Mouse (Mus musculus) kidney, embryonic 15.5 days (tissue): ENCODE results near the gene Kcnf1. TPM values are rescaled to one million over a fixed set of nuclear protein-coding genes. Genes with fewer than 3 reads are reported as not detected.

Source experiments
- ATAC-seq: fragments of 200-750 bp; cut with Nextera tagmentation; replicated peaks from 2 replicates; pipeline ENCODE4 v1.8.0; 2017; ENCODE audit warnings: moderate TSS enrichment; ENCODE audit not compliant: low FRiP score
- H3K27ac ChIP-seq: fragments of 300-500 bp; sonication (generic); 2 replicates; pipeline ENCODE4 v1.5.1; 2015; ENCODE audit warnings: mild to moderate bottlenecking, inconsistent platforms
- H3K27me3 ChIP-seq: fragments of 300-500 bp; sonication (generic); 2 replicates; pipeline ENCODE4 v1.6.1; 2015; ENCODE audit warnings: inconsistent platforms
- H3K36me3 ChIP-seq: fragments of 300-500 bp; sonication (generic); 2 replicates; pipeline ENCODE4 v1.6.1; 2015; ENCODE audit warnings: inconsistent platforms
- H3K4me1 ChIP-seq: fragments of 300-500 bp; sonication (generic); 2 replicates; pipeline ENCODE4 v1.6.1; 2015; ENCODE audit warnings: inconsistent platforms
- H3K4me2 ChIP-seq: fragments of 300-500 bp; sonication (generic); 2 replicates; pipeline ENCODE4 v1.6.1; 2015; ENCODE audit warnings: moderate library complexity, mild to moderate bottlenecking, inconsistent platforms
- H3K4me3 ChIP-seq: fragments of 300-500 bp; sonication (generic); replicated peaks from 2 replicates; pipeline ENCODE4 v1.5.1; 2015; ENCODE audit warnings: mild to moderate bottlenecking, inconsistent platforms
- H3K9ac ChIP-seq: fragments of 300-500 bp; sonication (generic); 2 replicates; pipeline ENCODE4 v1.6.1; 2015; ENCODE audit warnings: mild to moderate bottlenecking, inconsistent platforms
- H3K9me3 ChIP-seq: fragments of 300-500 bp; sonication (generic); replicated peaks from 2 replicates; pipeline ENCODE4 v1.6.1; 2016; ENCODE audit warnings: inconsistent platforms
- WGBS: fragments of 180-500 bp; shearing (Covaris S2); methylation state at CpG from one replicate; pipeline ENCODE4 v1.1.7; 2015; ENCODE audit warnings: mixed read lengths; 5-methylcytosine and 5-hydroxymethylcytosine counted together
- polyA plus RNA-seq: library from polyadenylated mRNA; unstranded; fragments of >200 nt; fragmentation: Nextera tagmentation; extraction: Ambion mirVana; gene quantifications from 2 replicates; pipeline ENCODE4 v1.2.1, GENCODE M21; 2015

Gene Kcnf1
- 0.58 and 0.64 TPM in 2 replicates for polyA plus RNA-seq

- WGBS = 17% methylated on average over 4 of the region's 4 CpGs
- H3K36me3 ChIP-seq = no peaks in the 10 kb centered on the region
- H3K9ac ChIP-seq = peak within 1 kb of the TSS; percentile 47
- peaks cover 44% of the 10 kb centered on the region for H3K27me3 ChIP-seq
- peak within 1 kb of the TSS; percentile 54 for H3K4me3 ChIP-seq
- ATAC-seq = no peak; the same call in 1 of the 2 replicates
- H3K9me3 ChIP-seq = no peaks in the 10 kb centered on the region
- H3K4me2 ChIP-seq = peak within 1 kb of the TSS; percentile 98
- peaks cover 18% of the 10 kb centered on the region for H3K4me1 ChIP-seq
- no peak within 1 kb of the TSS for H3K27ac ChIP-seq
Measured at GRCm38 (mm10) chr12:17176757-17177092, at the start of gene Kcnf1. TSS of gene Kcnf1 (minus strand) at chr12:17176888.

DNA sequence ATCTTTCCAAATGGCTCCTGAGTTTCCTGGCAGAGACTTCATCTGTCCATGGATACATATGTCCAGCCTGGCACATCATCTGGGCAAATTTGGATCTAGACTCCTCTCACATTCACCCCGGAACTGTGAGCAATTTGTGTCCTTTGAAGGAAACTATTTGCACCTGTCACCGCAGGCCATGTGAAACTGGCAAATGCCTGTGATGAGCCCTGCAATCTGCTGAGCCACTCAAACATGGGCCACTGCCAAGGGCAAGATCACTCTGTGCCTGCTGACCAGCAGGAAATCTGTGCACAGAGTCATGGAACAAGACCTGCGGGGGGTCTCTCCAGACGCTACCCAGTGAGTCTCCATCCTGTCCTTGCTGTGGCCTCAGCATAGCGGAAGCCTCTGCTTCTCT is 48.3 kb upstream of the Kcnf1 start:
- Histone ChIP-seq H3K4me2 (no peak overlapping the region), H3K9ac (no peak overlapping the region), H3K4me1 (no peaks in the 10 kb centered on the region), H3K27ac (no peak overlapping the region), H3K9me3 (no peaks in the 10 kb centered on the region), H3K4me3 (no peak overlapping the region), H3K36me3 (no peaks in the 10 kb centered on the region), H3K27me3 (no peaks in the 10 kb centered on the region)
- no peak for ATAC-seq
- 81% methylated on average over 5 of the region's 5 CpGs for WGBS

DNA sequence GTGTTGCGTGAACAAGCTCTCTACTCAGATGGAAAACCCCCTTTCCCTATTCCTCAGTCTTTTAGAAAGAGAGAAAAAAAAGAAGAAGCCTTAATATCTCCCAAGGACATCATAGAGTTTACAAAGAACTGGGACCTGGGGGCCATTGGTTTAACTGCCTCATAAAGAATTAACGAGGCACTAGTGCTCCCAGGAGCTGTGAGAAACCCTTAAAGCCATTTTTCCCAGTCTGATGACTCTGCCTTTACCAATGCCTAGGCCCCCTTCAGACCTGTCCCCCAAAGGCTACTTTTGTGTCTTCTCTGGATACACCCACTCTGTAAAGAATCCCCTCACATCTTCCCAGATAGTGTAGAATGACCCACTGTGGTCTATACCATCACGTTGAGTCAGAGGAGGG is 46.4 kb upstream of the Kcnf1 start:
- 36% methylated on average over 3 of the region's 3 CpGs for WGBS
- no peak overlapping the region for H3K9ac ChIP-seq
- no peak overlapping the region for H3K4me3 ChIP-seq
- H3K9me3 ChIP-seq = no peaks in the 10 kb centered on the region
- H3K4me2 ChIP-seq = no peak overlapping the region
- no peak for ATAC-seq
- no peaks in the 10 kb centered on the region for H3K36me3 ChIP-seq
- H3K27ac ChIP-seq = no peak overlapping the region
- no peaks in the 10 kb centered on the region for H3K4me1 ChIP-seq
- H3K27me3 ChIP-seq = no peaks in the 10 kb centered on the region

GRCm38 (mm10) chr12:17221891-17222428 is 45.3 kb upstream of the Kcnf1 start:
- no peak overlapping the region for H3K27ac ChIP-seq
- no peaks in the 10 kb centered on the region for H3K9me3 ChIP-seq
- no peak overlapping the region for H3K4me3 ChIP-seq
- no peaks in the 10 kb centered on the region for H3K27me3 ChIP-seq
- ATAC-seq = no peak
- H3K4me2 ChIP-seq = no peak overlapping the region
- 43% methylated on average over 5 of the region's 5 CpGs for WGBS
- no peaks in the 10 kb centered on the region for H3K36me3 ChIP-seq
- no peak overlapping the region for H3K9ac ChIP-seq
- no peaks in the 10 kb centered on the region for H3K4me1 ChIP-seq

GRCm38 (mm10) chr12:17220631-17221030 is 43.9 kb upstream of the Kcnf1 start:
- Histone ChIP-seq H3K4me3 (no peak overlapping the region), H3K27me3 (no peaks in the 10 kb centered on the region), H3K4me1 (no peaks in the 10 kb centered on the region), H3K9me3 (no peaks in the 10 kb centered on the region), H3K27ac (no peak overlapping the region), H3K9ac (no peak overlapping the region), H3K36me3 (no peaks in the 10 kb centered on the region), H3K4me2 (no peak overlapping the region)
- 80% methylated on average over 5 of the region's 5 CpGs for WGBS
- ATAC-seq = no peak

DNA sequence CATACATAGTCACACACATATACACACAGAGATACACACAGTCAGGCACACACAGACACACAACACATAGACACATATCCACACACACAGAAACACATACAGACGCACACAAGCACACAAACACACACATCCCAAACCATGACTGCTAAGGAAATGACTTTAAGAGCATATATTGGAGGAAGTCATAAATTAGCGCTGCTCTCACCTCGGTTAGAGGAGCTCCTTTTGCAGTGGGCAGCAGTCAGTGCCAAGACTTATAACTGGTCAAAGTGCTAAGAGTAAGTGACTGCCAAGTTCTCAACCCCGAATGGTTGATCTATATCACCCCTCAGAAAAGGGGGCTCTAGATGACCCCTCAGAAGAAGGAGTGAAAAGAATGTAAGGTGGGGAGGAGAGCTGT is 42.4 kb upstream of the Kcnf1 start:
- Histone ChIP-seq H3K27me3 (no peaks in the 10 kb centered on the region), H3K9ac (no peak overlapping the region), H3K4me3 (no peak overlapping the region), H3K36me3 (no peaks in the 10 kb centered on the region), H3K27ac (no peak overlapping the region), H3K4me1 (no peaks in the 10 kb centered on the region), H3K4me2 (no peak overlapping the region), H3K9me3 (no peaks in the 10 kb centered on the region)
- ATAC-seq = no peak
- 33% methylated on average over 4 of the region's 4 CpGs for WGBS

GRCm38 (mm10) chr12:17218390-17218789 is 41.7 kb upstream of the Kcnf1 start:
- no peak overlapping the region for H3K27ac ChIP-seq
- ATAC-seq = no peak
- no peaks in the 10 kb centered on the region for H3K36me3 ChIP-seq
- H3K9ac ChIP-seq = no peak overlapping the region
- no peak overlapping the region for H3K4me2 ChIP-seq
- no peak overlapping the region for H3K4me3 ChIP-seq
- no peaks in the 10 kb centered on the region for H3K9me3 ChIP-seq
- no peaks in the 10 kb centered on the region for H3K4me1 ChIP-seq
- H3K27me3 ChIP-seq = no peaks in the 10 kb centered on the region
- 61% methylated on average over 8 of the region's 8 CpGs for WGBS

GRCm38 (mm10) chr12:17215751-17216150 is 39.1 kb upstream of the Kcnf1 start:
- H3K4me3 ChIP-seq = no peak overlapping the region
- WGBS = 88% methylated on average over 7 of the region's 7 CpGs
- no peaks in the 10 kb centered on the region for H3K27me3 ChIP-seq
- no peaks in the 10 kb centered on the region for H3K4me1 ChIP-seq
- H3K4me2 ChIP-seq = no peak overlapping the region
- no peaks in the 10 kb centered on the region for H3K9me3 ChIP-seq
- ATAC-seq = no peak
- no peak overlapping the region for H3K27ac ChIP-seq
- H3K36me3 ChIP-seq = no peaks in the 10 kb centered on the region
- no peak overlapping the region for H3K9ac ChIP-seq

- no peaks in the 10 kb centered on the region for H3K4me1 ChIP-seq
- WGBS = 43% methylated on average over 13 of the region's 13 CpGs
- H3K27me3 ChIP-seq = no peaks in the 10 kb centered on the region
- H3K9me3 ChIP-seq = no peaks in the 10 kb centered on the region
- no peak overlapping the region for H3K4me3 ChIP-seq
- H3K36me3 ChIP-seq = no peaks in the 10 kb centered on the region
- no peak overlapping the region for H3K9ac ChIP-seq
- no peak overlapping the region for H3K27ac ChIP-seq
- no peak for ATAC-seq
- H3K4me2 ChIP-seq = no peak overlapping the region
Measured at GRCm38 (mm10) chr12:17202492-17203322, 26.0 kb upstream of the Kcnf1 start.

GRCm38 (mm10) chr12:17198621-17199020 is 21.9 kb upstream of the Kcnf1 start:
- H3K36me3 ChIP-seq = no peaks in the 10 kb centered on the region
- 96% methylated on average over 5 of the region's 5 CpGs for WGBS
- ATAC-seq = no peak
- H3K4me2 ChIP-seq = no peak overlapping the region
- no peaks in the 10 kb centered on the region for H3K9me3 ChIP-seq
- H3K27me3 ChIP-seq = no peaks in the 10 kb centered on the region
- H3K4me1 ChIP-seq = no peaks in the 10 kb centered on the region
- H3K4me3 ChIP-seq = no peak overlapping the region
- H3K27ac ChIP-seq = no peak overlapping the region
- no peak overlapping the region for H3K9ac ChIP-seq

GRCm38 (mm10) chr12:17194140-17194539 is 17.5 kb upstream of the Kcnf1 start:
- no peak overlapping the region for H3K4me3 ChIP-seq
- H3K4me2 ChIP-seq = no peak overlapping the region
- no peaks in the 10 kb centered on the region for H3K9me3 ChIP-seq
- WGBS = 96% methylated on average over 6 of the region's 6 CpGs
- H3K27ac ChIP-seq = no peak overlapping the region
- no peaks in the 10 kb centered on the region for H3K4me1 ChIP-seq
- ATAC-seq = no peak
- H3K36me3 ChIP-seq = no peaks in the 10 kb centered on the region
- H3K27me3 ChIP-seq = no peaks in the 10 kb centered on the region
- H3K9ac ChIP-seq = no peak overlapping the region

- Histone ChIP-seq H3K4me3 (no peak overlapping the region), H3K4me1 (no peaks in the 10 kb centered on the region), H3K9me3 (no peaks in the 10 kb centered on the region), H3K27me3 (no peaks in the 10 kb centered on the region), H3K36me3 (no peaks in the 10 kb centered on the region), H3K4me2 (no peak overlapping the region), H3K27ac (no peak overlapping the region), H3K9ac (no peak overlapping the region)
- ATAC-seq = no peak
- WGBS = 81% methylated on average over 1 of the region's 1 CpGs
Measured at GRCm38 (mm10) chr12:17193311-17193710, 16.6 kb upstream of the Kcnf1 start.

GRCm38 (mm10) chr12:17192887-17193286 is 16.2 kb upstream of the Kcnf1 start:
- no peak for ATAC-seq
- WGBS = 89% methylated on average over 2 of the region's 2 CpGs

More at GRCm38 (mm10) chr12:17192887-17193286, 16.2 kb upstream of the Kcnf1 start:
- Histone ChIP-seq H3K36me3 (no peaks in the 10 kb centered on the region), H3K4me3 (no peak overlapping the region), H3K9me3 (no peaks in the 10 kb centered on the region), H3K27ac (no peak overlapping the region), H3K9ac (no peak overlapping the region), H3K4me2 (no peak overlapping the region), H3K4me1 (no peaks in the 10 kb centered on the region), H3K27me3 (no peaks in the 10 kb centered on the region)
